Mouse (Mus musculus) spleen, postnatal 14 days (tissue): ENCODE measurements around the gene Acmsd.

ENCODE experiments used
- DNase-seq, 2 experiments: peaks; one replicate each; pipeline ENCODE4 v3.0.0; 2021 to 2022; ENCODE audit warnings: low spot score in 2 of 2

Gene Acmsd

DNA sequence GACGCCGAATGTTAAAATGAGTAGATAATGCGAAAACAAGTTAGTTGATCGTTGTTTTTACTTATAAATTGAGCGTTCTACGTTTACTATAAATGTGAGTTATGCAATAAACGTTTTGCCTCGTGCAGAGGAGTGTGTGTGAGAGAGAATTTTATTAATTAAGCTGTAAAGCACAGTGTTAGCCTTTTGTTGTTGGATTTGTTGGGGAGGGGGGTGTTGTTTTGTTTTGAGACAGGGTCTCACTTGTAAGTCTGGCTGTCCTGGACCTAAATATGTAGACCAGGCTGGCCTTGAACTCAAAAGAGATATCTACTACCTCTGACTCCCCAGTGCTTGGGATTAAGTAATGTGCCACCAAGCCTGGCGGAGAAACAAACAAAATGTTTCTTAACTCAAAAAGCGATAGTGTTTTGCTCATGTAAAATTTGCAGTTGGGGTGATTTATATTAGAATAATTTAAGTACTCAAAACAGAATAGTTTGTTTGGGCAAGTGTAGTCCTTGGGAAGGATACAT, 46.0 kb downstream of the Acmsd start:
- DNase-seq, result no peak

DNA sequence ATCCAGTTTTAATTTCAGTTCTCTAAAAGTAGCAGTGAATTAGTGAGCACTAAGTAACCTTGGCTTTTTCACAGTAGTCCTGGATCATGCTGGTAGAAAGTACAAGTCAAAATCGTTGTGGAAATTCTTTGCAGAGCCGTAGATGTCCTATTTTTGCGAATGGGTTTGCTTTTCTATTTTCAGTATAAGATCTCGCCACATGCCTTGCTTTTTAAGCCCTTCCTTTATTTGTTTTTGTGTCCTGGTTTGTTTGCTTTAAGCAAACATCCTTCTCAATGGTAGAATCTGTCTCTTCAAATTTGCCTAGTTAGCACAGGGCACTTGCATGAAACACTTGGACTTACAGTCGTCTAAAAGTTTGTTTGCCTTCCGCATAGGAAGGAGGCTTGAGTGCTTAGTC, 47.0 kb downstream of the Acmsd start:
- DNase-seq, result no peak

DNA sequence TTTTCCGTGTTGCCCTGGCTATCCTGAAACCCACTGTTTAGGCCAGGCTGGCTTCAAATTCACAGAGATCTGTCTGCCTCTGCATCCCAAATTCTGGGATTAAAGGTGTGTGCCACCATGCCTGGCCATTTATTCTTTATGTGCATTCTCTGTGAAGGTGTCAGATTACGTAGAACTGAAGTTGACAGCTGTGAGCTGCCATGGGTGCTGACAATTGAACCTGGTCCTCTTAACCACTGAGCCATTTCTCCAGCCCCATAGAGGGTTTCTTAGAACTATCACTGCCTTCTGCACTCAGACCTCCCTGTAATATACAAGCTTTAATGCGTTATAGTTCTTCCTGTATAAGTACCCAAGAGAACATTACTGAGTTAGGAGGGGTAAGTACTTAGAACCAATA, 49.4 kb downstream of the Acmsd start:
- DNase-seq, result no peak

DNA sequence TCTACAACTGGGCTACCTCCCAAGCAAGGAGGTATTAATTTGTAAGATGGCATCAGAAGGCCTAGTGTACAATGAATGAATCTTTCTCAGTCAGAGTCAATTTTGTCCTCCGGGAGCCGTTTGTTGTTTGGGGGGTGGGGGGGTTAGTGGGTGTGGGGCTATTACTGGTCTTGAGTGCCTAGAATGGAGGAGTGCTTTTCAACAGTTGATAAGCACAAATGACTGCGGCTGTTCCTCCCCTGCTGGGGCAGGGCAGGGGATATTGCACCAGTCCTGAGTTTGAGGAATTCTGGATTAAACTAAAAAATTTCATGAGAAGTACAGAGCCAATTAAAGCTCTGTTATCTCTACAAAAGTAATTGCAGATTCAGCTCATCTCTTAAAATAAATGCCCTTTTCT, 50.9 kb downstream of the Acmsd start:
- no peak for DNase-seq

GRCm38 (mm10) chr1:127780849-127781248, 51.6 kb downstream of the Acmsd start:
- DNase-seq, result no peak

- DNase-seq, result no peak
These were observed 54.6 kb downstream of the Acmsd start for GRCm38 (mm10) chr1:127783862-127784261.

GRCm38 (mm10) chr1:127785882-127786281, 56.7 kb downstream of the Acmsd start:
- no peak for DNase-seq

DNA sequence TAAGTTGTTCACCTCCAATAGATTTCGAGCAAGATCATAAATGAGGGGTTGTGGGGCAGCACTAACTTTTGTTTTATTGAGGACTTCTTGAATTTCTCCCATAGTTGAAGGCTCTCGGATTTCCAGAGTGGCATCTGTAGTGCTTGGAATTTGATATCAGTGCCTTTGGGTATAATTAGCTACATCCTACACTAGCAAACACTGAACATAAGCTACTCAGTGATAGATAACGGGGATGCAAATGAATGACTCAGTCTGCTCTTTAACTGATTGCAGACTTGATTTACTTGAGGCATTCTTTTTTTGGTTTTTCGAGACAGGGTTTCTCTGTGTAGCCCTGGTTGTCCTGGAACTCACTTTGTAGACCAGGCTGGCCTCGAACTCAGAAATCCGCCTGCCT, 59.7 kb downstream of the Acmsd start:
- DNase-seq, result no peak

- DNase-seq, result no peak
These were observed 64.2 kb downstream of the Acmsd start for GRCm38 (mm10) chr1:127793459-127793858.

DNA sequence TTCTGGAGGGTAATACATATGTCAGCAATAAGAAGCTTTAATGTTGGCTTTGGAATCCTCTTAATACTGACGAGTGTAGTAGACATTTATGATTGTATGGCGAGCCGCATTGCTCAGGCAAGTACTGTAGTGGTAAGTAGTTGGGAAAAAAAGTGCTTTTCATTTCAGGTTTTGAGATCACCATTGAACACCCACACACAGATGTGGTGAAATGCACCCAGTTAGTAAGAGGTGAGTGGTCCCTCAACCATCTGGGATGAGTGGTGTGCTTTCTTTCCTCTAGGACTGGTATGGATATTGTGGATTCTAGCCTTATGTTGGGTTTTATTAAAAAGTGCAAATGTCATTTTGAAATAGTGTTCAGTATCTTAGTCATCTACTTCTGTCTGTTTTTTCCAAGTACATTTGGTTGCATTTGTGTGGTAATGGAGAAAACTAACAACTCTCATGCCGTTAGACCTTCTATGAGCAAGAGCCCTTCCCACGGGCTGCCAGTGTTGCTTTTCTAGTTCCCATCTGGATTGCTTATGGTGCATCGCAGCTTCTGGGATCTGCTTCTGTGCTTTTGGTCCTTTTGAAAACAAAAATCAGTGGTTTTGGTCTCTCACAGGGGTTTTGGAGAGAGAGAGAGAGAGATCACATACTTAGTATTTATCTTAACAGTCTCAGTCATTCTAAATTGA, 66.0 kb downstream of the Acmsd start:
- no peak for DNase-seq

DNA sequence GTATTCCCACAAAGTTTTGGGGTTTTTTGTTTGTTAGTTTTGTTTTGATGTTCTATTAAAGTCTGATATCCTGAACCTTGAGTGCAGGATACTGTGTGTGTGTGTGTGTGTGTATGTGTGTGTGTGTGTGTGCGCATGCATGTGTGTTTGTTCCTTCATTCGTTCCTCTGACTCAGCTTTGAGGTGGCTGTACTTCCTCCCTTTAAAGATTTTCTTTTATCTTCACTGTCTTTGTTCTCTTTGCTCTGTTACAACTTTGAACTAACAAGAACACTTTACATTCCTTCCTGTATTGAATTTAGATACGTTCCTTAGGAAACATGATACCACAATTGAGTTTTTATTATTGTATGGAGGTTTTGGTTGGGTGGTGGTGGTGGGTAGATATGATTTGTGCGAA, 67.1 kb downstream of the Acmsd start:
- no peak for DNase-seq

DNA sequence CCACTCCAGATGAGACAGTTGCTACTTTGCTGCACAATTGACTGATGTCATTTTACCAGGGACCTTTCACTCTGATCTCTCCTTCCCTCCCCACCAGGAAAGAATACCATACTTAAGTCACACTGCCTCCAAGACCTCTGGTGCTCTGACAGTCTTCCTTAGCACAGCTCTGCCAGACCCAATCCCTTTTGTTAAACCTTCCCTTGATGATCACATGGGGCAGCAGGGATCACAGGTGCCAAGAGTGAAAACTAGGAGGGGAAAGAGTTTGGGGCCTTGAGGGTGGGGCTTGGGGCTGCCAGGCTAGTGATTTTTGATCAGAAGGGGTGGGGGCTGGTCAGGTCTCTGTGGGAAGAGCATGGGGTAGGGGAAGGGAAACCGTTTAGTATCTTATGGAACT, 67.5 kb downstream of the Acmsd start:
- DNase-seq, result no peak

DNA sequence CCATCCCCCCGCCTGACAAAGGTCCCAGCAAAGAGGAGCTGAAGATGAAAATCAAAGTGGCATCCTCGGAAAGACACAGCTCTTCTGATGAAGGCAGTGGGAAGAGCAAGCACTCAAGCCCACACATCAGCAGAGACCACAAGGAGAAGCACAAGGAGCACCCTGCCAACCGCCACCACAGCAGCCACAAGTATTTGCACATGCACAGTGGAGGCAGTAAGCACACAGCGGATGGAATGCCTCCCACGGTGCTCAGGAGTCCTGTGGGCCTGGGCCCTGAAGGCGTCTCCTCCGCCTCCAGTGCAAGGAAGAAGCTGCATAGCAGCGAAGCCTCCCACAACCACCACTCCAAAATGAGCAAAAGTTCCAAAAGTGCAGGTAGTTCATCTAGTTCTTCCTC, 73.7 kb downstream of the Acmsd start:
- no peak for DNase-seq

GRCm38 (mm10) chr1:127808671-127809070, 79.5 kb downstream of the Acmsd start:
- no peak for DNase-seq

- no peak for DNase-seq
These were observed 83.7 kb downstream of the Acmsd start for GRCm38 (mm10) chr1:127812929-127813328.

DNA sequence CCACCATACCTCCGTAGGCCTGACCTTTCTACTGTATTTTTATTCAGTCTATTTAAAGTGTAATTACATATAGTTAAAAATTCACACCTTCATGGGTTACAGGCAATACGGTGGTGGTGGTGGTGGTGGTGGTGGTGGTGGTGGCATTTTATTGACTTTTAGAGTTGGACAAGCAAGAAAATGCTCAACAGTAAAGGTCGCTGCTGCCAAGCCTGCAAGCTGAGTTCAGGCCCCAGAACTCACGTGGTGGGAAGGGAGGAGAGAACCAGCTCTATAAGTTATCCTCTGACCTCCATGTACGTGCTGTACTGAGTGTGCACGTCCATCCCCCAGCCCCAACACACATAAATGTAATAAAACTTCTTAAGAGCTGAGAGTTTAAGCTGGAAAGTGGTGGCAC, 87.2 kb downstream of the Acmsd start:
- no peak for DNase-seq
